ENCODE assay signal across 9 mouse cellular contexts in genomic region chr10:117033785-117034184, GRCm38 (mm10). TPM values are rescaled to one million over a fixed set of nuclear protein-coding genes. Genes with fewer than 3 reads are reported as not detected.
DNase-seq lines count a peak whose midpoint lies in the region; ATAC-seq and TF ChIP-seq lines count a peak whose summit lies in the region.
"Had no signal": no experiment of that assay in that cellular context is flagged by ENCODE, and none has a peak within 500 bp of the region (broad histone marks: within the 10 kb centered on the region; RNA-seq: fewer than 3 reads in every experiment).

No protein-coding gene starts in this region.

- peaks cover 22% of the 10 kb centered on the region for H3K4me1 ChIP-seq in E14TG2a.4 (replicated peaks; ENCODE audit: low read depth, low read length)
- peaks cover 2% of the 10 kb centered on the region; the same call in 1 of the 2 replicates for H3K4me1 ChIP-seq in heart, embryonic 13.5 days
- peaks cover 3% of the 10 kb centered on the region; the same call in 1 of the 2 replicates for H3K4me1 ChIP-seq in lung, embryonic 15.5 days

- no peak overlapping the region for H3K27ac ChIP-seq in heart, embryonic 13.5 days (replicated peaks)
- no peak overlapping the region for H3K27ac ChIP-seq in lung, embryonic 15.5 days
- H3K27ac ChIP-seq: midbrain, embryonic 12.5 days had no signal

- H3K36me3 ChIP-seq in E14TG2a.4 (ENCODE audit: insufficient read depth, low read length), result no peaks in the 10 kb centered on the region
- H3K36me3 ChIP-seq in heart, embryonic 13.5 days, result no peaks in the 10 kb centered on the region
- H3K36me3 ChIP-seq in lung, embryonic 15.5 days, result no peaks in the 10 kb centered on the region
- H3K36me3 ChIP-seq: midbrain, embryonic 12.5 days had no signal

- peak overlapping the region; percentile 37 for H3K4me2 ChIP-seq in heart, embryonic 13.5 days
- no peak overlapping the region for H3K4me2 ChIP-seq in lung, embryonic 15.5 days
- H3K4me2 ChIP-seq: midbrain, embryonic 12.5 days had no signal

- no peaks in the 10 kb centered on the region for H3K9me3 ChIP-seq in E14TG2a.4 (ENCODE audit: low read length)
- H3K9me3 ChIP-seq in heart, embryonic 13.5 days, result no peaks in the 10 kb centered on the region
- no peaks in the 10 kb centered on the region for H3K9me3 ChIP-seq in lung, embryonic 15.5 days
- H3K9me3 ChIP-seq: midbrain, embryonic 12.5 days had no signal

- no peak for ATAC-seq in heart, embryonic 13.5 days (ENCODE audit: extremely low read depth, insufficient number of reproducible peaks, low FRiP score, low TSS enrichment)
- peak; percentile 43; the same call in 1 of the 2 replicates for ATAC-seq in lung, embryonic 15.5 days (ENCODE audit: borderline replicate concordance, extremely low read depth, low FRiP score, low TSS enrichment)

- peak overlapping the region; percentile 64; the same call in 1 of the 2 replicates for H3K9ac ChIP-seq in heart, embryonic 13.5 days
- H3K9ac ChIP-seq in lung, embryonic 15.5 days, result no peak overlapping the region
- H3K9ac ChIP-seq: midbrain, embryonic 12.5 days had no signal

- peaks cover 5% of the 10 kb centered on the region; the same call in 1 of the 2 replicates for H3K27me3 ChIP-seq in E14TG2a.4 (ENCODE audit: insufficient read depth, low read length)
- H3K27me3 ChIP-seq in heart, embryonic 13.5 days (replicated peaks), result no peaks in the 10 kb centered on the region
- no peaks in the 10 kb centered on the region for H3K27me3 ChIP-seq in lung, embryonic 15.5 days
- H3K27me3 ChIP-seq: midbrain, embryonic 12.5 days had no signal

- DNase-seq in adrenal gland, postnatal 10 days, result peak; percentile 91
- peak; percentile 61 for DNase-seq in embryo, embryonic 11.5 days (ENCODE audit: low read depth, low spot score)
- DNase-seq in large intestine, adult 2 months (ENCODE audit: low read depth, low spot score), result peak; percentile 66
- DNase-seq in retina, postnatal 7 days (ENCODE audit: low read depth, low spot score), result peak; percentile 60
- peak; percentile 59 to 71 for DNase-seq in urinary bladder, adult 18-20 months (ENCODE audit: low spot score in 2 of 2)

- H3K4me3 ChIP-seq in E14TG2a.4 (replicated peaks; ENCODE audit: low read length), result no peak overlapping the region
- H3K4me3 ChIP-seq in heart, embryonic 13.5 days, result no peak overlapping the region
- no peak overlapping the region for H3K4me3 ChIP-seq in lung, embryonic 15.5 days
- H3K4me3 ChIP-seq: midbrain, embryonic 12.5 days had no signal

- 17% methylated on average over 8 of the region's 8 CpGs for WGBS in heart, embryonic 13.5 days
- 11% methylated on average over 8 of the region's 8 CpGs for WGBS in large intestine, adult 2 months
- WGBS in lung, embryonic 15.5 days, result 14% methylated on average over 8 of the region's 8 CpGs

- peak; percentile 60 for TF ChIP-seq CTCF in E14TG2a.4 (conservative IDR thresholded peaks at IDR 0.05; ENCODE audit: low read length)

RNA-seq across cellular contexts. Expression of gene Lrrc10, which starts 11.4 kb away (rescaled TPM):
- not detected for total RNA-seq in adrenal gland, postnatal 10 days (2021)
- 56.8 and 65.1 TPM in 2 replicates for polyA plus RNA-seq in heart, embryonic 13.5 days (2015; fragmentation: Nextera tagmentation; extraction: Ambion mirVana)
- polyA plus RNA-seq in large intestine, adult 2 months (2012; rRNA removed), result 0.07 and 0.10 TPM in 2 replicates
- 0.88 and 1.2 TPM in 2 replicates for polyA plus RNA-seq in lung, embryonic 15.5 days (2015; fragmentation: Nextera tagmentation; extraction: Ambion mirVana)
- polyA plus RNA-seq: midbrain, embryonic 12.5 days had no signal

RNA-seq across cellular contexts. Expression of gene Cct2, which starts 29.8 kb away (rescaled TPM):
- 100 to 1,000 TPM; 211 to 224 TPM for total RNA-seq in adrenal gland, postnatal 10 days (2021)
- 171 and 188 TPM in 2 replicates for polyA plus RNA-seq in heart, embryonic 13.5 days (2015; fragmentation: Nextera tagmentation; extraction: Ambion mirVana)
- polyA plus RNA-seq in large intestine, adult 2 months (2012; rRNA removed), result 94.0 and 107 TPM in 2 replicates
- 235 and 246 TPM in 2 replicates for polyA plus RNA-seq in lung, embryonic 15.5 days (2015; fragmentation: Nextera tagmentation; extraction: Ambion mirVana)

RNA-seq across cellular contexts. Expression of gene Best3, which starts 47.7 kb away (rescaled TPM):
- under 1 TPM; 0.48 to 0.70 TPM for total RNA-seq in adrenal gland, postnatal 10 days (2021)
- polyA plus RNA-seq in heart, embryonic 13.5 days (2015; fragmentation: Nextera tagmentation; extraction: Ambion mirVana), result 0.19 and 0.47 TPM in 2 replicates
- polyA plus RNA-seq in large intestine, adult 2 months (2012; rRNA removed), result 0.06 TPM in 1 of 2 replicates, not detected in the other
- 0.14 and 0.28 TPM in 2 replicates for polyA plus RNA-seq in lung, embryonic 15.5 days (2015; fragmentation: Nextera tagmentation; extraction: Ambion mirVana)

Comparison
In these comparisons a context has a peak if more than half of its experiments do, and no peak if none do; other contexts are left out.
1. RNA of gene Lrrc10, which starts 11.4 kb away (polyA plus RNA-seq): 56.8 to 65.1 TPM in heart, embryonic 13.5 days; 0.88 to 1.2 TPM in lung, embryonic 15.5 days and 0.07 to 0.10 TPM in large intestine, adult 2 months; every median in the first group is over 10 times any median in the second.
2. Peak in every context shown above with its lines, with median percentiles within 50 percentile points of each other: DNase-seq.